Mouse (Mus musculus) cerebellum, adult 9-10 months (tissue): Measurements from ENCODE around the gene Vmn1r189.
"Not testable (repeated sequence)": the region's sequence is repeated elsewhere in the genome, so short reads cannot be mapped to it uniquely, and the experiment has no call there.

ENCODE experiments used
- DNase-seq: peaks from one replicate; pipeline ENCODE4 v3.0.0; 2022

Vmn1r189 gene

GRCm38 (mm10) chr13:22105724-22106123 lies at the start of gene Vmn1r189:
Gene Vmn1r189 (minus strand): TSS chr13:22105824.
- DNase-seq, result not testable (repeated sequence)

- not testable (repeated sequence) for DNase-seq
These were observed 31.1 kb upstream of the Vmn1r189 start for GRCm38 (mm10) chr13:22136495-22137293.

GRCm38 (mm10) chr13:22084140-22084539 lies 21.5 kb downstream of the Vmn1r189 start, which contains the start of gene Vmn1r188:
Gene Vmn1r188 (plus strand): TSS chr13:22084440.
- DNase-seq, result not testable (repeated sequence)

- no peak for DNase-seq
These were observed 42.2 kb downstream of the Vmn1r189 start for GRCm38 (mm10) chr13:22063468-22063867.

GRCm38 (mm10) chr13:22061422-22061821 lies 44.2 kb downstream of the Vmn1r189 start:
- no peak for DNase-seq

GRCm38 (mm10) chr13:22053754-22054153 lies 51.9 kb downstream of the Vmn1r189 start:
- DNase-seq, result no peak

GRCm38 (mm10) chr13:22051523-22051859 lies 54.1 kb downstream of the Vmn1r189 start:
- no peak for DNase-seq

- peak; percentile 73 for DNase-seq
These were observed 54.8 kb downstream of the Vmn1r189 start for GRCm38 (mm10) chr13:22050591-22051522.
